Mouse (Mus musculus): ENCODE data around the gene Pcx.

DNA sequence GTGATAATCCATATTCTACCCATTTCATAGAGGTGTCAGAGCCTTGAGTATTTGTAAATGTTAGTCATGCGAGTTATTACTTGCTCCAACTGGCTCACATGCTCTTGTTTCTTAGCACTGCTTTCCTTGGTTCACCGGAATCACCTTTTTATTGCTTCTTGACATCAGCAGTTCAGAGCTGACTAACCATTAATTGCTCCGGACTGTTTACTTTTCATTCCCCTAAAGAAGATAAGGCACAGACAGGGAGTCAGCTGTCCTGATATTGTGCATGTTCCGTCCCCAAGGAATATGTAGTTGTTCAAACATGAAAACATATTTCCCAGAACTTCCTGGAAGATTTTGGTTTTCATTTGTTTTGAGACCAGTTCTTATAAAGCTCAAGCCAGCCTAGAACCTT, 160.5 kb downstream of the Pcx start:
- no peak for TF ChIP-seq CTCF (IDR thresholded peaks at IDR 0.05)
- TF ChIP-seq EP300 (IDR thresholded peaks at IDR 0.05): no peak
